Mouse (Mus musculus): ENCODE measurements around the gene Olfr750. TPM values are rescaled to one million over a fixed set of nuclear protein-coding genes. Genes with fewer than 3 reads are reported as not detected.

Olfr750 gene
- polyA plus RNA-seq (2015; fragmentation: Nextera tagmentation; extraction: Ambion mirVana): 0.06 TPM in 1 of 2 replicates, not detected in the other

DNA sequence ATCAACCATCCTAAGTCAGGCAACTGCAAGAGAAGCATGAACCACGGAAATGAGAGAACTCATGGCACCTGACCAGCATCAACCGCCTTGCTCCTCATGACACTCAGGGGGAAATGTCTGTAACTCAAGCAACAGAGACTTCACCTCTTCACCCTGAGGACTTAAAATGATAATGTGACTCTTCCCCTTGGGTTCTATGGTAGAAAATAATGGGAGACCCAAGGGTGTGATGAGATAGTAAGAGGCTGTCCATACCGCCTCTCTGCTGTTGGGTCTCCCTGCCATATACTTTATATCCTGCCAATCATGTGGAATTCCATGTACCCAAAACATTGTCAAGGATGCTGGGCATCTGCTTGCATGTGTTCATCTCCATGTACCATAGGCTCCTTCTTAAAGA, at the start of gene Olfr750:
Olfr750 (minus strand) TSS at position 101 of the 400 bp plus-strand sequence.

DNA sequence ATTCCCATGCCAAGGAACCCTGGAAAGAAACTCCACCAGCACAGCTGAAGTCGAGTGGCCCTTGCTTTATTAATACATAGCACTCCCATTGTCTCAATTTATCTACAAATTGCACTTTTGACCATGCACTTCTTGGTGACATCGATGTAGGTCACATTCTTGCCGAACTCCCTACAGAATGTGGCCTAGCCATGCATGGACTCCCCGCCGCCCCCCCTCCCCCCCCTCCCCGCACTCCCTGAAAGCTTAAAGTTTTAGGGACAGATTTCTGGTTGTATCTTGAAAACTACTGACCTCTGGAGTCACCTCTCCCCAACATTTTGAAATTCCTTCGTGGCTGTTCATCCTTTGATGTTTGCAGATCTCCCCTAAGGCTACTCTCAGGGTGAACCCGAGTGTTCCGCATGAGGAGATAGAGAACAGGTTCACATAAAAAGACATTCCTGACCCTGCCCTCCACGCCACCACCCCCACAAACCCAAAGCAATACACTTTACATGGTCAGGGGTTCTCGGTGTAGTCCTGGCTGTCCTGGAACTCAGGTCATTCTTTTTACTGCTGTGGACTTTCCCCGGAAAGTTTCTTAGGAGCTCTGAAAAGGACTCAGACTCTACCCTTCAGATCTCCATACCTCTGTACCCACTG, 39.8 kb upstream of the Olfr750 start, which contains the start of gene Eddm3b:
Eddm3b (plus strand) TSS at position 511 of the 645 bp plus-strand sequence.

DNA sequence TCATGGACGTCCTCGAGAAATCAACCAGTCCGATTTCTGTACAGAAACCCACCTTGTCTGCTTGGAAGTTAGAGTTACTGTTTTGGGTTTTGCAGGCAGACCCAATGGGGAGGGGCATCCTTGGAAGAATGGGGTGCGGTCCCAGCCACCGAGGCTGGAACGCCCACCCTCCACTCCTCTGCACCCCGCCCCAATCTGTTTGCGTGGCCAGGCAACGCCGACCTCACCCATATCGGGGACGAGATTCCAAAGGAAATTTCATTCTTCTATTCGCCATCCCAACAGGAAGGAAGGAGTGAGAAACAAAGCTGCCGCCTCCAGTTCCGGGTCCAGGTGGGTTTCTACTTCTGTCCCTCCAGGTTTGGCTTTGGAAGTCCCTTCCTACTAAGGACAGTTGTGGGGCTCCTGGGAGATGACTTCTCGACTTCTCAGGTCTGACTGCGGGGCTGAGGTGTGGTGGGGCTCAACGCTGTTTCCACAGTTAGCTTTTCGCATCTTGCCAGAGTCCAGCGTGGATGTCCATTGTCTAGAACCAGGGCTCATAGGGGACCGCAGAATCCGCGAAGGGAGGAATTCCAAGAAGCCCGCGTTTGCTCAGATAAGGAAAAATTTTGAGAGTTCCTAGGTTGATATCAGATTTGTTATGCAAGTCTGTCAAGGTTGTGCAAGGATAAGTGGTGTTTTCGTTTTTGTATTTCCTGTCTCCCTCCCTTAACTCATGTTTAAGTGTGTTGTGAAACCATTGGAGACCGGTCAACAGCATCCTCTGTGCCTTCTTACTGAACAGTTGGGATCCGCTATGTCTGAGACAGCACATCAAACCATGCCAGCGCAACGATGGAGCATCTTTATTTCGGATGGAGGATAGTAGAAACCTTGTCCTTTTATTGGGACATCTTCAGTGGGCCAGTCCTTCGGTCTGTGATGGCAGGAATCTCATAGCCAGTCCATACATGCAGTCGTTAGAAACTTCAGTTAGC, 17.0 kb upstream of the Olfr750 start, which contains the start of the genes Rnase4 and Ang:
Rnase4 (plus strand) TSS at position 157 of the 980 bp plus-strand sequence.
Ang (plus strand) TSS at position 230 of the 980 bp plus-strand sequence.

DNA sequence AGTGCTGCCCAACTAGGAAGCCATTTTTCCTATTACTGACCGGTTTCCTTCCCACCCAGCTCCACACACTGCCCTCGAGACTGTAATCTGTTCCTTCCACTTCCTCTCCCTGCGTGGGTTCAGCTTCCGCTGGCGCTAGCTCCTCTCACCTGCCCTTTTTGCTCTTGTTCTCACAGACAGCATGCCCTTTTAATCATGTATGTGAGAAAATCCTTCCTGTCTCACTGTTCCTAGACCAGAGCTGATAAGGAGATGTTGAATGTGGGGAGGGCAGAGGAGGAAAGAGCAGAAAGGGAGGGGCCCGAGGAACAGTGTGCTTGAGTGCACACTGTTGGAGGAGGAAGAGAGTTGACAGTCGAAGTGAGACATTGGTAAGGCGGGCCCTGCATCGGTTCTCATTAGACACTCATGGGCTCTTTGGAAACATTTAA, 16.8 kb downstream of the Olfr750 start, which contains the start of gene Rnase12:
Rnase12 (minus strand) TSS at position 261 of the 431 bp plus-strand sequence.

DNA sequence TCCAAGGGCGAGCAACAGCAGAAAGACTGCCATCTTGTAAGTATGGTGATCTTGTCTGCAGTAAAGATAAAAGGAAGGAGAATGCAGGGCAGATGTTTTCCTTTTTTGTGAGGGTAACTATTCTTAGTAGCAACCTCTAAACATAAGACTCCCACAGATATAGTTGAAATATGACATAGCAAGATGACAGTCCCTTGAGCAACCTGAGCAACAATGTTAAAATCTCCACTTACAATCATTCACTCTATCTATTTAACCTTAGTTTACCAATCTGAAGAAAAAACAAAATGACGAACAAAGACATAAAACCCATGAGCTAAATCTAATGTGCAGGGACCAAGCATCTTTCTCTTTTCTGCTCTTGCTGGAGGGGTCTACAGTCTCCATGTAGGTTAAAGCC, 24.2 kb downstream of the Olfr750 start, which contains the start of gene Rnase11:
Rnase11 (minus strand) TSS at position 101 of the 400 bp plus-strand sequence.

DNA sequence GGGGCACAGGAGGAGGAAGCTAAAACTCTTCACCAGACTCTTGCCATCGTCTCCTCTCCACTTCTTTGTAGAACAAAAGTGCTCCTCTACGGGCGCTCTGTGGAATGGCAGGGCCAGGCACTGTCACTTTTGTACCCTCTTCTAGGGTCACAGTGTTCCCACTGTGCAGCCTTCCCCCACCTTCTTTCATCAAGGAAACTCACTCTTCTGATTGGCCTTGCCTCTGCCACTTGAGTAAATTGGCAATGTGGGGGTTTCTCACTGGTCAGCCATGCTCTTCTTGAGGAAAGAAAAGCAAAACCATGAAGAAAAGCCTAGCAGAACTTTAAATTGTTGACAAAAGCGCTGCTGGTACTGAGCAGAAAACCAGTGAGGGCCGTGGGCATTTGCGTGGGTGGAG, 32.5 kb downstream of the Olfr750 start, which contains the start of gene Rnase9:
Rnase9 (minus strand) TSS at position 101 of the 400 bp plus-strand sequence.

Other genes starting within 250 kb of the Olfr750 start
- gene Tep1, start 203.9 kb downstream of the Olfr750 start, polyA plus RNA-seq (2015; fragmentation: Nextera tagmentation; extraction: Ambion mirVana): 2.4 and 3.1 TPM in 2 replicates
- 4.9 TPM in 2 replicates for gene Klhl33, start 176.9 kb downstream of the Olfr750 start, polyA plus RNA-seq (2015; fragmentation: Nextera tagmentation; extraction: Ambion mirVana)
- 77.1 and 87.6 TPM in 2 replicates for gene Osgep, start 149.5 kb downstream of the Olfr750 start, polyA plus RNA-seq (2015; fragmentation: Nextera tagmentation; extraction: Ambion mirVana)
- 120 and 123 TPM in 2 replicates for gene Apex1, start 149.5 kb downstream of the Olfr750 start, polyA plus RNA-seq (2015; fragmentation: Nextera tagmentation; extraction: Ambion mirVana)
- 107 and 115 TPM in 2 replicates for gene Pip4p1, start 143.6 kb downstream of the Olfr750 start, polyA plus RNA-seq (2015; fragmentation: Nextera tagmentation; extraction: Ambion mirVana)
- 22.7 and 25.6 TPM in 2 replicates for gene Pnp, start 143.4 kb downstream of the Olfr750 start, polyA plus RNA-seq (2015; fragmentation: Nextera tagmentation; extraction: Ambion mirVana)
- gene Gm49342, start 129.9 kb downstream of the Olfr750 start, polyA plus RNA-seq (2015; fragmentation: Nextera tagmentation; extraction: Ambion mirVana): not detected in 2 replicates
- gene Pnp2, start 118.4 kb downstream of the Olfr750 start, polyA plus RNA-seq (2015; fragmentation: Nextera tagmentation; extraction: Ambion mirVana): 1.1 and 1.5 TPM in 2 replicates
- gene Rnase10, start 66.7 kb downstream of the Olfr750 start, polyA plus RNA-seq (2015; fragmentation: Nextera tagmentation; extraction: Ambion mirVana): 0.13 TPM in 1 of 2 replicates, not detected in the other
- not detected in 2 replicates for gene Rnase9, start 32.6 kb downstream of the Olfr750 start, polyA plus RNA-seq (2015; fragmentation: Nextera tagmentation; extraction: Ambion mirVana)
- not detected in 2 replicates for gene Rnase11, start 24.3 kb downstream of the Olfr750 start, polyA plus RNA-seq (2015; fragmentation: Nextera tagmentation; extraction: Ambion mirVana)
- gene Rnase12, start 16.8 kb downstream of the Olfr750 start, polyA plus RNA-seq (2015; fragmentation: Nextera tagmentation; extraction: Ambion mirVana): not detected in 2 replicates
- gene Rnase4, start 16.6 kb upstream of the Olfr750 start, polyA plus RNA-seq (2015; fragmentation: Nextera tagmentation; extraction: Ambion mirVana): 28.1 and 29.2 TPM in 2 replicates
- gene Ang, start 16.7 kb upstream of the Olfr750 start, polyA plus RNA-seq (2015; fragmentation: Nextera tagmentation; extraction: Ambion mirVana): 5.1 and 5.8 TPM in 2 replicates
- gene Eddm3b, start 40.0 kb upstream of the Olfr750 start, polyA plus RNA-seq (2015; fragmentation: Nextera tagmentation; extraction: Ambion mirVana): not detected in 2 replicates
- gene Rnase6, start 49.5 kb upstream of the Olfr750 start, polyA plus RNA-seq (2015; fragmentation: Nextera tagmentation; extraction: Ambion mirVana): 0.62 and 0.72 TPM in 2 replicates
- 0.71 and 1.2 TPM in 2 replicates for gene Rnase1, start 72.3 kb upstream of the Olfr750 start, polyA plus RNA-seq (2015; fragmentation: Nextera tagmentation; extraction: Ambion mirVana)
- gene Rnase2b, start 87.8 kb upstream of the Olfr750 start, polyA plus RNA-seq (2015; fragmentation: Nextera tagmentation; extraction: Ambion mirVana): not detected in 2 replicates
- gene Ang2, start 124.7 kb upstream of the Olfr750 start, polyA plus RNA-seq (2015; fragmentation: Nextera tagmentation; extraction: Ambion mirVana): not detected in 2 replicates
- gene Ear14, start 129.0 kb upstream of the Olfr750 start, polyA plus RNA-seq (2015; fragmentation: Nextera tagmentation; extraction: Ambion mirVana): not detected in 2 replicates
- gene Rnase2a, start 181.7 kb upstream of the Olfr750 start, polyA plus RNA-seq (2015; fragmentation: Nextera tagmentation; extraction: Ambion mirVana): not detected in 2 replicates

All from neural tube, postnatal 0 days (tissue).